Mouse (Mus musculus): ENCODE measurements around the gene Ptdss2.

The Ptdss2 gene

DNA sequence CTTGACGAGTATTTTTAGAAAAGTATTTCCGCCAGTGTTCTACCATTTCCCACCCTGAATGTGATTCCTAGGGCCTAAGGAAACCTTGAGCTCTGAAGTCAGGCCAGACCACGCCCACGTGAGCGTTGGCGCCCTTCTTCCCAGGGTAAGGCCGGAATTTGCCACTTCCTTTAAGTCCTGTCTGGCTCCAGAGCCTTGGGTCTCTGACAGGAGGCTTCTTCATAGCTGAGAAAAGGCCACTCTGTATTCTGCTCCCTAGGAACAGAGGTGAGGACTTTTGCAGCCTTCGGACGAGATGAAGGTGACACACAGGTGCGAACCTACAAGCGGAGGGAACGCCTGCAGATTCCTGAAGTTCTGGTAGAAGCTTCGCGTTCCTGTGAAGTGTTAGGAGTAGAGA, at the start of gene Ptdss2:
TSS of gene Ptdss2 (plus strand) at position 138 of the 400 bp plus-strand sequence.
- DNase-seq, result peak in 1 of 2 experiments; percentile 9

GRCm38 (mm10) chr7:141073782-141074181, 48.4 kb upstream of the Ptdss2 start:
- DNase-seq, result no peak

DNA sequence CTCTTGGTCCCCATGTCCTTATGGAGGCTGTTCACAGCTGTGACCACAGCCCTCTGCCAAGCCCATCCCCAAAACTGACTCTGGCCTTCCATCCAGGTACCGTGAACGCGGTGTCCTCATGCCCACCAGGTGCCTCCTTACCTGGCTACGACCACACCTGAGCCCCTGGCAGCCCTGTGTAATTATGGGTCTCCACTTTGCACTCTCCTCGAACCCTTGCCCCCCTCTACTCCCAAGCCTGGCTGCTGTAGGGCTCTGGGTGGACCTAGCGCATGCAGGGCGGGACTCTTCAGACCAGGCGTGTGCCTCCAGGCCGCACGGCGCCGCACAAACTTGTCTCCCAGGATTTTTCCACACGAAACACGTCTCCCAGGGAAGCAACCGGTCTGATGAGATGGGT, 44.3 kb upstream of the Ptdss2 start, which contains the start of gene Pkp3:
TSS of gene Pkp3 (plus strand) at position 378 of the 400 bp plus-strand sequence.
- no peak for DNase-seq

GRCm38 (mm10) chr7:141078876-141079275, 43.3 kb upstream of the Ptdss2 start:
- DNase-seq, result no peak

DNA sequence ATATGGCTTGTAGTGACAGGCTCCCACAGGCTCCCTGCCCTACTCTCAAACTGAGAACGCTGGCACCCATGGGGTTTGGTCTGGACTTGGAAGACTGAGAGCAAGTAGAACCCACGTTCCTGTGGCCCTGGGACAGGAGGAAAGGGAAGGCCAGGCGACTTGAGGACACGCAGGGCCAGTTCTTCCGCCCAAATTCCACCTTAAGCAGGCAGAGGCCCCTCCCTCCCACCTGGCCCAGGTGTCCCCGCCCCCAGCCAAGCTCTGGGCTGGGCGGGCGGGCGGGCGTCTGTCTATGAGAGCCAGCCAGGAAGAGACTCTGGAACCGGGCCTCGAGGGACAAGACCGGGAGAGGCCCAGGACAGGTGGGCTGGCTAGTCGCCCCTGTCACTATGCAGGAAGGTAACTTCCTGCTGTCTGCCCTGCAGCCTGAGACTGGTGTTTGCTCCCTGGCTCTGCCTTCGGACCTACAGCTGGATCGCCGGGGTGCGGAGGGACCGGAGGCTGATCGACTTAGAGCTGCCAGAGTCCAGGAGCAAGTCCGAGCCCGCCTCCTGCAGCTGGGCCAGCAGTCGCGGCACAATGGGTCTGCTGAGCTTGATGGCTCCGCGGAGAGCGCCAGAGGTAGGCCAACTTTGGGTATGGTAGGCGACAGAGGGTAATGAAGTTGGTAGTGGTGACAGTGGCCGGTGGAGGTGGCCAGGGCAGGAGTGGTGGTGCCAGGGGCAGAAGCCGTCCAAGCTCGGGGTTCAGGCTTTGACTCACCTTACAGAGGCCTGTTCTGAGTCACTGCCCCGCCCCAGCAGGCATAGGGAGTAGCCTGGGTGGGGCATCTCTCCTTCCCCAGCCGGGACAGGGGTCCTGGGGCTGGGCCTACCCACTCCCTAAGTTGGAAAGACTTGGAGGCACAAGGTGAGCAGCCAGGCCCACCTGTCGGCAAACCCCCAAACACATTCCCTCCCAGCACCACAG, 42.4 kb upstream of the Ptdss2 start:
- DNase-seq, result no peak

- DNase-seq, result no peak
Measured at GRCm38 (mm10) chr7:141087894-141088293, 34.3 kb upstream of the Ptdss2 start.

GRCm38 (mm10) chr7:141088473-141088872, 33.7 kb upstream of the Ptdss2 start:
- DNase-seq, result no peak

GRCm38 (mm10) chr7:141090228-141090627, 32.0 kb upstream of the Ptdss2 start:
- DNase-seq, result no peak

DNA sequence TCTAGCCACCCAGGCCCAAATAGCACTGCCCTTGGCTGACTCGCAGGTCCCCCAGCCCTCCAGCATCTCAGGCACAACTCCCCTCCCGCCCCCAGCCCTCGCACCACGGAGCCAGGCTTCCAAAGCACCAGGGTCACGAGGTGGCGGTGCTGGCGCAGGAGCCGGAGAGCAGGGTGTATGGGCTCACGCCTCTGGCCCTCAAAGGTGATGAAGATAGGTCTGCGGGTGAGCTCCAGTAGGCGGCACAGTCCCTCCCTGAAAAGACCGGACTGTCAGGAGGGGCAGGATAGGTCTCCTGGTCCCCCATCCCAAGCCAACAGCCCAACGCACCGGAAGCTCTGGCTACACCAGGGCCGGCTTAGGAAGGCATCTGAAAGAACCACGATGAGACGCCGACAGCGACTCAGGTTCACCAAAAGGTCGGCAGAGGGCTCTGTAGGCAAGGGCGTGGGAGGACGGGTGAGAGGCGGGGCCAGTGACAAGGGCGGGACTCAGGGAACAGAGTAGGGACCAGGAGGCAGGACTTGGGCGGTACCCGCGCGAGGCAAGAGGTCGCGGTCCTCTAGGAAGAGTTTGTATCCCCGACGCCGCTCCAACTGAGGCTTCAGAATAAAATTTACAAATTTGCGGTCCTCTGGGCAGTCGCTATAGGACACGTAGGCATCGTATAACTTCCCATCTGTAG, 30.0 kb upstream of the Ptdss2 start:
- DNase-seq, result peak; percentile 77 to 81

DNA sequence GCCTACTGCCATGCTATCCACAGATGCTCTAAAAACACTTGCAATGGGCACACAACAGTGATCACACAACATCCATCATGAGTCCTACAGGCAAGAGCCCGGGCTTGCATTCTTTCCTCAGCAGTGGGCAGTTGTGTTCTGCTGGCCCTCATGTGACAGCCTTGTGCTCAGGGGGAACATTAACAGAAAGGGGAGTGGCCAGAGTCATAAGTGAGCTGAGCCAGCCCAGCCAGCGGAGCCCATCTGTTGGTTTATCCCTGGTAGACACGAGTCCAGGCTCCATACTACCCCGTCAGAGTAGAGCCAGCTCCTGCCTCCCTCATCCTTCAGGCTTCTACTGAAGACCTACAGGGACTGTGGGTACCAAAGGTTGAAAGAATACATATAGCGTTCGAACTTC, 28.2 kb upstream of the Ptdss2 start:
- DNase-seq, result no peak

DNA sequence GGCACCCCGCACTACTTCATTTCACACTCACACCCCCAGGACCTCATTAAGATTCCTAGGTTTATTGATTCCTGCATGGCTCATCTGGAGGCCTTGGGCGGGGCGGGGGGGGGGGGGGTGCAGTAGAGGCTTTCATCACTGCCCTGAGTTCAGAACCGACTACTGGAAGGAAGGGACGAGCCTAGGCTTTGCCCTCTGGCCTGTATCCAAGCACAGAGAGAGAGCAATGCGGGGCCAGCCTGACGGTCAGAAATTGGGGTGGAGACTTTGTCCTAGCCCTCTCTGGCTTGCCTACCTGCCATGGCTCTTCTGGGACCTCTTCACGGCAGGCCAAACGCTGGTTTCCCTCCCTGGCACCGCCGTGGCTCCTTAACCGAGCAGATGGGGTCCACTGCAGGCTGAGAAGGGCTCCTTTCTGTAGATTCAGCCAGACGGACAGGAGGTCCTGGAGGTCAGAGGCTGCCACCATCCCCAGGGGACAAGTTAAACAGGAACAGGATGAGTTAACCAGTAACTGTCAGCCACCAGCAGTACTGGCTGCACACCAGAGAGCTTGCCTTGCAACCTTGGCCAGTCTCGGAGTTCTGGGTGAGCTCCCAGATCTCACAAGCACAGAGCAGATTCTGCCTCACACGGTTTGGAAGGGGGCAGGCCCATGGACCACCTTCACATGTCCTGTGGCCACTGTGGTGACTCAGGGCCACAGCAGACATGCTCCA, 27.5 kb upstream of the Ptdss2 start:
- no peak for DNase-seq

- DNase-seq, result no peak
Measured at GRCm38 (mm10) chr7:141096021-141096420, 26.2 kb upstream of the Ptdss2 start.

- DNase-seq, result no peak
Measured at GRCm38 (mm10) chr7:141096649-141097056, 25.5 kb upstream of the Ptdss2 start.

DNA sequence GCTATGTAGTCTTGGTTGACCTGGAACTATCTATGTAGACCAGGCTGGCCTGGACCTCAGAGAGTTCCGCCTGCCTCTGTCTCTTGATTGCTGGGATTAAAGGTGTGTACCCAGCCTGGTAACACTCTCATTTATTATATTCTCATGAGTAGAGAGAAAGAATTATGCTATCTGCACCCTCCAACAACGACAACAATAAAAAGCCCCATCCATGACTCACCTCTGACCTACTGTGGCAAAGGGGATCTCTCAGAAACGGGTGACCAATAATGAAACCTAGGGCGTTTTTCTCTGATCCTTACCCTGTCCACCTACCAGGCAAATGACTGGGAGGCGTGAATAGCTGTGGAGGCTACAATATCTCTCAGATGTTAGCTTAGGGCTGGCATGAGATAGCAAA, 25.0 kb upstream of the Ptdss2 start:
- no peak for DNase-seq

- DNase-seq, result peak; percentile 55 to 67
Measured at GRCm38 (mm10) chr7:141099911-141100691, 22.1 kb upstream of the Ptdss2 start, which contains the start of gene Sigirr. Gene Sigirr, minus strand, starts transcription at chr7:141100572.

- DNase-seq, result no peak
Measured at GRCm38 (mm10) chr7:141103161-141103560, 19.0 kb upstream of the Ptdss2 start.

GRCm38 (mm10) chr7:141115874-141116273, 6.3 kb upstream of the Ptdss2 start:
- no peak for DNase-seq

DNA sequence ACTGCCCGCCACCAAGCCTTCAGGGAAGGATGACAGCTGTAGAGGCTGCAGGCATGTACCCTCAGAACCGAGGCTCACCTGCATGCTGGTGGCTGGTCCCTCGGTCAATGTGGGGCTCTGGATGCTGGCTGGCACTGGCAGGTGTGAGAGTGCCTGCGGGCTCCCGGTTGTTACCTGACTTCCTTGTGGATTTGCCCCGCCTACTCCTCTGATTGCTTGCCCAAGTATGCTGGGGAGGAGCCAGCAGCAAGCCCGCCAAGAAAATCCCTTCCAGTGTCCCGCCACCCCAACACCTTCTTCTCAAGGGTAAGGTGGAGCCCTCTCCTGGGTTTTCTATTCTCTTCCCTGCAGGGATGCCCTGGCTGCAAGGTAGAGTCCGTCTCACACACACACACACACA, 4.5 kb upstream of the Ptdss2 start, which contains the start of gene Ano9:
TSS of gene Ano9 (minus strand) at position 171 of the 400 bp plus-strand sequence.
- no peak for DNase-seq

DNA sequence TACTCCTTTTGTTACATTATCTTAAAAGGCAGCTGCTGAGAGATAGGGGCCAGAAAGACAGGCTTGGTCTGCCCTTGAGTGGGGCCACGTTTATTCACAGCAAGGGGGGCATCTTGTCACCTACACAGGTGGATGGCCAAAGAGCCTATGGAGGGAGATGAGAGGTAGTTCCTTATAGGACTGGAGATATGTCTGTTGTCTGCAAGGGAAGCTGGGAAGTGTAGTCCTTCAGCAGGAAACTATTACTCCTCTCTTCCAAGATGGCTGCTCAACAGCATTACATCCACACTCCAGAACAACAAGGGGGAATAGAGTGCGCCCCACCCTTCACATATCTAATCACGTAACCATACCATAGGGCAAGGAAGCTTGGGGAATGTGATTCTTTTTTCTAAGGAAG, 2.7 kb upstream of the Ptdss2 start:
- no peak for DNase-seq

- DNase-seq, result no peak
Measured at GRCm38 (mm10) chr7:141120605-141121004, 1.6 kb upstream of the Ptdss2 start.

DNA sequence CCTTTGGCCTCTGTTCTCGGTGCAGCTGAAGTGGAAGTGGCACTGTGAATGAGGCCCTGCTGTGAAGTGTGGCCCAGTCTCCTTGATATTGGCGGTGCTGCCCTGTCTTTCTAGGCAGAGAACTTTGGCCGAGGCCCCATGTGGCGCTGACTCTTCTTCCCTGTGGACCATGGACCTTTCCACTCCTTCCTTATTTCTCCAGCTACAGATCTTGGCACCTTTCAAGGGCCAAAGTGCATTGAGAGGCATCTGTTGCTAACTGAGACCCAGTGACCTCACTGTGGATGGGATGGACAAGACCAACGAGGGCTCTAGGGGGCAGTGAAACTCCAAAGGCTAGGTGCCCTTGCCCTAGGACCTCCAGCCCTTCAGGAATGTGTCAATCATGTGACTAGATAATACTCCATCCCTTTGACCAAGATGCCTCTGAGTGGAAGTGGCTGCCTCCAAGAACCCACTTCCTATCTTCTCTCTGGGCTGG, 1.1 kb upstream of the Ptdss2 start:
- DNase-seq, result no peak
